In the genomic region with DNA sequence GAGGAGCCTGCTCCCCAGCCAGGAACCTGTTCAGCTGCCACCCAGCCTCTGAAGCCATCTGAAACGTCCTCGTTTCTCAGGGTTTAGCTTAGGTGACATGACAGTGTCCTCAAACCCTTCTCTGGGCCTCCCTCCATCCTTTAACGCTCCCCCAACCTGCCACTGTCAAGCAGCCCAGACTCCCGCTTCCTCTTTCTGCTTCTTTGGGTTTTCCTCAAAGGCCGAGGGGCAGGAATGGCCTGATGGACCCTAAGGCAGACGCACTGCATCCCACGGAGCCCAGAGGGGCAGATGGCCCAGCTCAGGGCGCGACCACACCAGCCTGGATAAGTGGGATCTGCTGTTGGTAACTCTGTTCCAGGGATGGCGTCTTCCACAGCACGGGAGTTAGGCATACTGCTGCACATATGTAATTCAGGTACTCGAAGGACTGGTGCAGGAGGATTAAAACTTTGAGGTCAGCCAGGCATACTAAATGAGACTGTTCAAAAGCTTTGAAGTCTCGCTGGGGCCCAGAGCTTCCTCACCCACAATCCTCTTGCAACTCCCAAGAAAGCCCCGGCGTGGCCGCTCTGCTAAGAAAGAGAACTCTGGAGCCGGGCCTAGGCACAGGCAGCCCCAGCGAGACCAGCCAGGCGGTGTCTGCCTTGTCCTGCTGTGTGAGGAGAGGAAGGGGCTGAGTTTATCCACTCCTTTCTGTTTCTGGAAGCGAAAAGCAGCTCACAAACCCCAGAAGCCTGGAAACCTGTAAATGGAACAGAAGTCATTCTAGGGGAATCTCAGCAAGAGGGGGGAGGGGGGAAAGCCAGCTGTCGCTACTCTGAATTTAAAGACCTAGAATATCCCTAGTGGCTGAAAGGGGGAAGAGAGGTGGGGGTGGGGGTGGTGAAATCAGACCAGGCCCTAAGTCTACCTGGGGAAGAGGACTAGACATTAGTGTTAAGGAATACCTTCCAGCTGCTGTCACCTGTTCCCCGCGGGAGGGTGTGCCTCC, we compare ENCODE assay signal across 14 mouse cellular contexts. TPM values are rescaled to one million over a fixed set of nuclear protein-coding genes. Genes with fewer than 3 reads are reported as not detected.
DNase-seq lines count a peak whose midpoint lies in the region; ATAC-seq and TF ChIP-seq lines count a peak whose summit lies in the region.
"Had no signal": no experiment of that assay in that cellular context is flagged by ENCODE, and none has a peak within 500 bp of the region (broad histone marks: within the 10 kb centered on the region; RNA-seq: fewer than 3 reads in every experiment).

No protein-coding gene starts in this region.

- H3K27ac ChIP-seq in kidney, embryonic 16.5 days (ENCODE audit: low read length) = no peak overlapping the region
- H3K27ac ChIP-seq in liver, postnatal 0 days (ENCODE audit: low read depth) = no peak overlapping the region
- H3K27ac ChIP-seq: liver, embryonic 14.5 days; neural tube, embryonic 12.5 days had no signal

- no peak for TF ChIP-seq EP300 in liver, postnatal 0 days (IDR thresholded peaks at IDR 0.05; ENCODE audit: low read depth)

- peak; percentile 61 for DNase-seq in embryo, embryonic 11 days
- no peak for DNase-seq in embryo, embryonic 10 days (ENCODE audit: low spot score)
- no peak for DNase-seq in kidney, postnatal 14 days
- peak; percentile 40 for DNase-seq in right cerebral cortex, postnatal 14 days
- no peak for DNase-seq in right cerebral cortex, postnatal 36 days (ENCODE audit: low spot score in 2 of 2)
- DNase-seq in splenic B cell, adult 2 months (ENCODE audit: low read depth, low spot score) = peak; percentile 22
- DNase-seq in liver, postnatal 0 days = no peak
- DNase-seq: adrenal gland, adult 2 months; layer of hippocampus, postnatal 36 days; lung, postnatal 4 days had no signal

- no peak overlapping the region for H3K4me2 ChIP-seq in kidney, embryonic 16.5 days (replicated peaks; ENCODE audit: low read depth, low read length)
- no peak overlapping the region for H3K4me2 ChIP-seq in liver, postnatal 0 days (ENCODE audit: low read depth, low read length)
- H3K4me2 ChIP-seq: heart, embryonic 12.5 days; neural tube, embryonic 12.5 days had no signal

- 36% methylated on average over 23 of the region's 23 CpGs for WGBS in kidney, embryonic 16.5 days
- 54% methylated on average over 23 of the region's 23 CpGs for WGBS in liver, postnatal 0 days (ENCODE audit: insufficient replicate concordance)

- no peaks in the 10 kb centered on the region for H3K36me3 ChIP-seq in kidney, embryonic 16.5 days (ENCODE audit: insufficient read depth, low read length)
- H3K36me3 ChIP-seq in splenic B cell, adult 2 months (ENCODE audit: control insufficient read depth, insufficient read depth, low read length, poor library complexity, severe bottlenecking) = no peaks in the 10 kb centered on the region
- no peaks in the 10 kb centered on the region for H3K36me3 ChIP-seq in liver, postnatal 0 days (replicated peaks; ENCODE audit: insufficient read depth, low read length)
- H3K36me3 ChIP-seq: neural tube, embryonic 12.5 days had no signal

- peaks cover 46% of the 10 kb centered on the region for H3K4me1 ChIP-seq in kidney, embryonic 16.5 days (ENCODE audit: insufficient read depth, low read length)
- H3K4me1 ChIP-seq in liver, postnatal 0 days (ENCODE audit: insufficient read depth) = peaks cover 29% of the 10 kb centered on the region

- no peak for ATAC-seq in kidney, embryonic 16.5 days (ENCODE audit: low FRiP score, low TSS enrichment)
- ATAC-seq in liver, postnatal 0 days = no peak

- H3K9ac ChIP-seq in kidney, embryonic 16.5 days (replicated peaks; ENCODE audit: low read length) = peak overlapping the region; percentile 42; the same call in 1 of the 2 replicates
- H3K9ac ChIP-seq in liver, postnatal 0 days (replicated peaks) = no peak overlapping the region
- H3K9ac ChIP-seq: heart, embryonic 12.5 days; liver, embryonic 14.5 days; neural tube, embryonic 12.5 days had no signal

- TF ChIP-seq CTCF in liver, postnatal 0 days (IDR thresholded peaks at IDR 0.05; ENCODE audit: low read depth) = no peak

- no peak overlapping the region for H3K4me3 ChIP-seq in kidney, embryonic 16.5 days (ENCODE audit: low read length)
- H3K4me3 ChIP-seq in liver, postnatal 0 days (ENCODE audit: low read depth, low read length) = no peak overlapping the region
- H3K4me3 ChIP-seq: heart, embryonic 12.5 days; neural tube, embryonic 12.5 days had no signal

- H3K9me3 ChIP-seq in kidney, embryonic 16.5 days (ENCODE audit: low read length) = no peaks in the 10 kb centered on the region
- H3K9me3 ChIP-seq in liver, postnatal 0 days (ENCODE audit: low read length) = no peaks in the 10 kb centered on the region
- H3K9me3 ChIP-seq: heart, embryonic 12.5 days; neural tube, embryonic 12.5 days had no signal

- peaks cover 40% of the 10 kb centered on the region for H3K27me3 ChIP-seq in kidney, embryonic 16.5 days (ENCODE audit: insufficient read depth, low read length)
- H3K27me3 ChIP-seq in splenic B cell, adult 2 months (ENCODE audit: control insufficient read depth, insufficient read depth, low read length, poor library complexity, severe bottlenecking) = no peaks in the 10 kb centered on the region
- peaks cover 56% of the 10 kb centered on the region for H3K27me3 ChIP-seq in liver, postnatal 0 days (ENCODE audit: insufficient read depth, low read length)

RNA-seq across cellular contexts. Expression of a gene that starts 1.7 kb away (rescaled TPM):
- polyA plus RNA-seq in kidney, embryonic 16.5 days (2015; fragmentation: Nextera tagmentation; extraction: Ambion mirVana) = 2.9 and 3.0 TPM in 2 replicates
- polyA plus RNA-seq in liver, postnatal 0 days (2015; fragmentation: Nextera tagmentation; extraction: Ambion mirVana) = 0.58 and 0.66 TPM in 2 replicates

RNA-seq across cellular contexts. Expression of a gene that starts 8.9 kb away (rescaled TPM):
- polyA plus RNA-seq in kidney, embryonic 16.5 days (2015; fragmentation: Nextera tagmentation; extraction: Ambion mirVana) = 28.4 and 28.7 TPM in 2 replicates
- polyA plus RNA-seq in liver, postnatal 0 days (2015; fragmentation: Nextera tagmentation; extraction: Ambion mirVana) = 14.9 TPM in 2 replicates

RNA-seq across cellular contexts. Expression of a gene that starts 42.5 kb away (rescaled TPM):
- 35.1 and 39.0 TPM in 2 replicates for polyA plus RNA-seq in kidney, embryonic 16.5 days (2015; fragmentation: Nextera tagmentation; extraction: Ambion mirVana)
- 14.4 and 14.9 TPM in 2 replicates for polyA plus RNA-seq in liver, postnatal 0 days (2015; fragmentation: Nextera tagmentation; extraction: Ambion mirVana)

RNA-seq across cellular contexts. Expression of a gene that starts 42.8 kb away (rescaled TPM):
- 859 and 884 TPM in 2 replicates for polyA plus RNA-seq in kidney, embryonic 16.5 days (2015; fragmentation: Nextera tagmentation; extraction: Ambion mirVana)
- polyA plus RNA-seq in liver, postnatal 0 days (2015; fragmentation: Nextera tagmentation; extraction: Ambion mirVana) = 146 and 157 TPM in 2 replicates

Comparison
In these comparisons a context has a peak if more than half of its experiments do, and no peak if none do; other contexts are left out.
1. DNase-seq: peak in embryo, embryonic 11 days (single experiment), right cerebral cortex, postnatal 14 days (single experiment) and splenic B cell, adult 2 months (single experiment); none in embryo, embryonic 10 days (single experiment), kidney, postnatal 14 days (single experiment), right cerebral cortex, postnatal 36 days (0 of 2) and liver, postnatal 0 days (single experiment).